Mouse (Mus musculus) G1E (cell line): ENCODE results near the gene St3gal2.

Source experiments
- CTCF ChIP-seq: IDR thresholded peaks from 2 replicates; pipeline ENCODE4 v1.5.1; 2012; ENCODE audit warnings: low read depth, low read length, inconsistent platforms, mixed read lengths
- GATA1 ChIP-seq: IDR thresholded peaks from 2 replicates; pipeline ENCODE4 v1.6.1; 2012; ENCODE audit warnings: borderline replicate concordance, low read length, inconsistent platforms, mixed read lengths
- GATA2 ChIP-seq: IDR thresholded peaks from 2 replicates; pipeline ENCODE4 v1.6.1; 2012; ENCODE audit warnings: low read depth, low read length, inconsistent platforms, borderline replicate concordance
- POLR2AphosphoS5 ChIP-seq: IDR thresholded peaks from 2 replicates; pipeline ENCODE4 v1.6.1; 2012; ENCODE audit warnings: low read depth, low read length, inconsistent platforms; ENCODE audit not compliant: insufficient replicate concordance
- TAL1 ChIP-seq: conservative IDR thresholded peaks from 2 replicates; pipeline ENCODE4 v1.6.1; 2012; ENCODE audit warnings: low read depth, low read length, inconsistent platforms, mixed read lengths

DNA sequence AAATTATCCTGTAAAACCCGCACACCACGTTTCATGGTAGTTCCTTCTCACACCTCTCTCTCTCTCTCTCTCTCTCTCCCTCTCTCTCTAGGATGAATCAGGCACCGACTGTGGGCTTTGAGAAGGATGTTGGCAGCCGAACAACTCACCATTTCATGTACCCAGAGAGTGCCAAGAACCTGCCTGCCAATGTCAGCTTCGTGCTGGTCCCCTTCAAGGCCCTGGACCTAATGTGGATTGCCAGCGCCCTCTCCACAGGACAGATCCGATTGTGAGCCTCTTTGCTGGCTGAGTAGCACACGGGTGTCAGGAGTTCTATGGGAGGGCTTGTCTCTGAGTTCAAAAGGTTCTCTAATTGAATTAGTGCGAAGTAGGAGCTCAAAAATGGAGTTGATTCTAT, 47.6 kb downstream of the St3gal2 start:
- TF ChIP-seq CTCF: no peak
- TF ChIP-seq GATA1: no peak
- no peak for TF ChIP-seq POLR2AphosphoS5
- TF ChIP-seq TAL1: no peak
- TF ChIP-seq GATA2: no peak
